Mouse (Mus musculus) bone marrow macrophage, adult 2 months (primary cell): Measurements from ENCODE around the gene Lrrc1. TPM values are rescaled to one million over a fixed set of nuclear protein-coding genes. Genes with fewer than 3 reads are reported as not detected.

Source experiments
- H3K27ac ChIP-seq: 2 replicates; pipeline ENCODE4 v1.5.1; 2012; ENCODE audit warnings: low read depth, low read length; ENCODE audit not compliant: insufficient read depth
- H3K4me1 ChIP-seq: 2 replicates; pipeline ENCODE4 v1.6.1; 2012; ENCODE audit warnings: low read length; ENCODE audit not compliant: control insufficient read depth, insufficient read depth
- H3K4me3 ChIP-seq: 2 replicates; pipeline ENCODE4 v1.5.1; 2012; ENCODE audit warnings: mild to moderate bottlenecking, low read length, moderate library complexity; ENCODE audit not compliant: insufficient read depth
- CTCF ChIP-seq: IDR thresholded peaks from 2 replicates; pipeline ENCODE4 v1.5.1; 2012; ENCODE audit warnings: low read depth, mild to moderate bottlenecking, low read length, moderate library complexity
- POLR2A ChIP-seq: IDR thresholded peaks from 2 replicates; pipeline ENCODE4 v1.6.1; 2012; ENCODE audit warnings: mild to moderate bottlenecking, low read depth, low read length, borderline replicate concordance
- polyA plus RNA-seq: library from polyadenylated mRNA; stranded (reverse); fragments of >200 nt; gene quantifications from 2 replicates; pipeline ENCODE4 v1.2.4, GENCODE M21; 2012; ENCODE audit not compliant: missing spikeins, insufficient read depth, insufficient read length

The Lrrc1 gene
- polyA plus RNA-seq, 1 experiment = 1.6 TPM

GRCm38 (mm10) chr9:77455439-77456168, 89.1 kb downstream of the Lrrc1 start:
- Histone ChIP-seq H3K4me3 (no peak overlapping the region), H3K27ac (no peak overlapping the region), H3K4me1 (peaks cover 3% of the 10 kb centered on the region; the same call in 1 of the 2 replicates)
- TF ChIP-seq CTCF (no peak), POLR2A (no peak)

GRCm38 (mm10) chr9:77452046-77452807, 92.4 kb downstream of the Lrrc1 start:
- Histone ChIP-seq H3K4me1 (peaks cover 3% of the 10 kb centered on the region; the same call in 1 of the 2 replicates), H3K4me3 (no peak overlapping the region), H3K27ac (no peak overlapping the region)
- TF ChIP-seq POLR2A (no peak), CTCF (no peak)

DNA sequence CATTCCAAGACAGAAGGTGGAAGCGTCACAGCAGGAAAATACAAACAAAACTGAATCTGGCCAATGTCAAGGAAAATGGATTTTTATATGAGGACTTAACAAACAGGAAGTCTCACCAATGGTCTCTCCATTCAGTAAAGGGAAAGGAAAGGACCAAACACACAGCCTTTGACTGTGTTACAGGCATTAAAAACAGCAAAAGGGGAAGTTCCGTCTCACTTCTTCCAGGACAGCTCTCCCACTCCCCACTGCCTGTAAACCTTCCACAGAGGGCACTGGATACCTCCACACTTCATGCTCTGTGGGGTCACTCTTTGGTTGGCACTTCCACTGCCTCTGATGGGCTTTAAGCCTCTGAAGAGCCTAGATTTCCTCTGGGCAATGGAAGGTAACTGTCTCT, 94.2 kb downstream of the Lrrc1 start:
- H3K4me3 ChIP-seq = no peak overlapping the region
- H3K4me1 ChIP-seq = no peaks in the 10 kb centered on the region
- no peak overlapping the region for H3K27ac ChIP-seq
- TF ChIP-seq CTCF = no peak

- TF ChIP-seq CTCF = no peak
- no peak for TF ChIP-seq POLR2A
- Histone ChIP-seq H3K4me3 (no peak overlapping the region), H3K27ac (no peak overlapping the region), H3K4me1 (no peaks in the 10 kb centered on the region)
Measured at GRCm38 (mm10) chr9:77444876-77445275, 99.8 kb downstream of the Lrrc1 start.

DNA sequence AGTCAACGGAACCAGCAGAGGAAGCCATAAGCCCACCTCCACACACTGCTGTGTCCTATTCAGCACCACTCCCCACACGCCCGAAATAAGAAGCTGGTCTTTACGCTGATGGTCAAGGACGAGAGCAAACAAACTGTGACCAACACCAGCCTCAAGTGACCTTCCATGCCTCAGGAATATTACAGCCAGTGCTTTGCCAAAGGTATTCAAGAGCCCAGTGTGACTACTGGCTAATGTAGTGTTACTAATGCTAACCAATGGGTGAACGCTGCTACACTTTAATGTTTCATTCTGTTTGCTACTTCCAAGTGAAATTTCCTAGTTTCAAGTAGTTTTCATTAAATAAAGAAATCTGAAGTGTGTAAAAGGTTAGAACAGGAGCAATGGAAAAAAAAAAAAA, 105.3 kb downstream of the Lrrc1 start:
- no peak overlapping the region for H3K27ac ChIP-seq
- H3K4me1 ChIP-seq = no peaks in the 10 kb centered on the region
- no peak overlapping the region for H3K4me3 ChIP-seq
- TF ChIP-seq POLR2A (no peak), CTCF (no peak)

- Histone ChIP-seq H3K27ac (no peak overlapping the region), H3K4me3 (no peak overlapping the region), H3K4me1 (no peaks in the 10 kb centered on the region)
- TF ChIP-seq POLR2A = no peak
- no peak for TF ChIP-seq CTCF
Measured at GRCm38 (mm10) chr9:77438836-77439271, 105.8 kb downstream of the Lrrc1 start.

GRCm38 (mm10) chr9:77437131-77437530, 107.5 kb downstream of the Lrrc1 start:
- TF ChIP-seq CTCF = no peak
- no peak for TF ChIP-seq POLR2A
- Histone ChIP-seq H3K4me3 (no peak overlapping the region), H3K27ac (no peak overlapping the region), H3K4me1 (no peaks in the 10 kb centered on the region)

DNA sequence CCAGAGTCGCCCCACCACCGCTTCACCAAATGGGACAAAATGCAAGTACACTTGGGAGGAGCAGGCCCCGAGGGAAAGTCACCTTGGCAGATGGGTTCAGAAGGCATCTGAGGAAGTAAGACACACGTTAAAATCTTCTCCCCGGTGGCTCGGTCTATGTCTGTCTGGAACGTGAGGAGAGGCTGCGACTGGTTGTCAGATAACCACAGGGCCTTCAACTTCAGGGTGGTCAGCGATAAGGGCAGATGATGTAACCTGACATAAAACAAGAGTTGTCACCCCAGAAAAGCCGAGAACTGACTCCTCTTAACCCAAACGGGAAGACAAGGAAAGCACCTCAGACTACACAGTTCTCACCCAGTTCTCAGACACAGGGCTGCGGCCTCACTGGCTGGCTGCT, 109.7 kb downstream of the Lrrc1 start:
- H3K27ac ChIP-seq = no peak overlapping the region

GRCm38 (mm10) chr9:77433476-77433875, 111.2 kb downstream of the Lrrc1 start:
- no peaks in the 10 kb centered on the region for H3K4me1 ChIP-seq
- TF ChIP-seq CTCF (no peak), POLR2A (no peak)
- no peak overlapping the region for H3K4me3 ChIP-seq
- H3K27ac ChIP-seq = no peak overlapping the region

More for the DNA sequence above, 109.7 kb downstream of the Lrrc1 start:
- H3K4me3 ChIP-seq = no peak overlapping the region
- H3K4me1 ChIP-seq = no peaks in the 10 kb centered on the region
- TF ChIP-seq CTCF (no peak), POLR2A (no peak)

- no peak overlapping the region for H3K4me3 ChIP-seq
- no peaks in the 10 kb centered on the region for H3K4me1 ChIP-seq
- TF ChIP-seq POLR2A = no peak
- no peak for TF ChIP-seq CTCF
- H3K27ac ChIP-seq = no peak overlapping the region
Measured at GRCm38 (mm10) chr9:77432030-77432429, 112.6 kb downstream of the Lrrc1 start.
